Mouse (Mus musculus) frontal cortex, postnatal 10 days (tissue): Measurements from ENCODE around the gene 9130409I23Rik.

Source experiments
- DNase-seq, 2 experiments: peaks; one replicate each; pipeline ENCODE4 v3.0.0; 2022; ENCODE audit warnings: low spot score in 2 of 2, mixed read lengths in 1 of 2

The 9130409I23Rik gene

GRCm38 (mm10) chr1:181050937-181051336 lies at the start of gene 9130409I23Rik:
9130409I23Rik (plus strand) TSS chr1:181051237.
- DNase-seq, result no peak

GRCm38 (mm10) chr1:181001621-181002020 lies 49.4 kb upstream of the 9130409I23Rik start:
- no peak for DNase-seq

GRCm38 (mm10) chr1:181003790-181004189 lies 47.2 kb upstream of the 9130409I23Rik start:
- DNase-seq, result no peak

- DNase-seq, result no peak
Measured at GRCm38 (mm10) chr1:181005331-181005730, 45.7 kb upstream of the 9130409I23Rik start.

GRCm38 (mm10) chr1:181007831-181008230 lies 43.2 kb upstream of the 9130409I23Rik start:
- no peak for DNase-seq

GRCm38 (mm10) chr1:181008266-181008665 lies 42.8 kb upstream of the 9130409I23Rik start:
- no peak for DNase-seq

- no peak for DNase-seq
Measured at GRCm38 (mm10) chr1:181009011-181009590, 41.9 kb upstream of the 9130409I23Rik start.

GRCm38 (mm10) chr1:181009754-181010153 lies 41.3 kb upstream of the 9130409I23Rik start:
- DNase-seq, result no peak

- DNase-seq, result no peak
Measured at GRCm38 (mm10) chr1:181010171-181010932, 40.7 kb upstream of the 9130409I23Rik start.

GRCm38 (mm10) chr1:181011601-181012000 lies 39.4 kb upstream of the 9130409I23Rik start:
- no peak for DNase-seq

- no peak for DNase-seq
Measured at GRCm38 (mm10) chr1:181012416-181012815, 38.6 kb upstream of the 9130409I23Rik start.

GRCm38 (mm10) chr1:181013446-181013845 lies 37.6 kb upstream of the 9130409I23Rik start:
- no peak for DNase-seq

- no peak for DNase-seq
Measured at GRCm38 (mm10) chr1:181014731-181015500, 36.1 kb upstream of the 9130409I23Rik start.

- no peak for DNase-seq
Measured at GRCm38 (mm10) chr1:181015558-181015957, 35.5 kb upstream of the 9130409I23Rik start.

GRCm38 (mm10) chr1:181016045-181016444 lies 35.0 kb upstream of the 9130409I23Rik start:
- DNase-seq, result no peak

- DNase-seq, result peak; percentile 50 to 71
Measured at GRCm38 (mm10) chr1:181016532-181017131, 34.4 kb upstream of the 9130409I23Rik start.

- peak; percentile 58 to 63 for DNase-seq
Measured at GRCm38 (mm10) chr1:181017212-181017711, 33.8 kb upstream of the 9130409I23Rik start.

- DNase-seq, result no peak
Measured at GRCm38 (mm10) chr1:181017890-181018420, 33.1 kb upstream of the 9130409I23Rik start.

- DNase-seq, result no peak
Measured at GRCm38 (mm10) chr1:181020756-181021487, 30.1 kb upstream of the 9130409I23Rik start, which contains the start of gene Ephx1. Ephx1 (minus strand) TSS chr1:181020904.

GRCm38 (mm10) chr1:181021488-181021865 lies 29.6 kb upstream of the 9130409I23Rik start:
- DNase-seq, result no peak

- DNase-seq, result peak in 1 of 2 experiments; percentile 35
Measured at GRCm38 (mm10) chr1:181022265-181022664, 28.8 kb upstream of the 9130409I23Rik start.
